Mouse (Mus musculus): ENCODE measurements around the gene Mei4. TPM values are rescaled to one million over a fixed set of nuclear protein-coding genes. Genes with fewer than 3 reads are reported as not detected.

Gene Mei4
- polyA plus RNA-seq, 1 experiment from 2014 or later, result 0.29 TPM

- WGBS (ENCODE audit: insufficient replicate concordance), result 49% methylated on average over 1 of the region's 1 CpGs
- no peak for DNase-seq
- Histone ChIP-seq H3K4me3 (ENCODE audit: low read depth, low read length) (no peak overlapping the region), H3K36me3 (replicated peaks; ENCODE audit: insufficient read depth, low read length) (no peaks in the 10 kb centered on the region), H3K27ac (ENCODE audit: low read depth) (no peak overlapping the region), H3K9me3 (ENCODE audit: low read length) (no peaks in the 10 kb centered on the region), H3K4me1 (ENCODE audit: insufficient read depth) (no peaks in the 10 kb centered on the region), H3K4me2 (ENCODE audit: low read depth, low read length) (no peak overlapping the region), H3K9ac (replicated peaks) (no peak overlapping the region), H3K27me3 (ENCODE audit: insufficient read depth, low read length) (no peaks in the 10 kb centered on the region)
- ATAC-seq, result no peak
- TF ChIP-seq CTCF (IDR thresholded peaks at IDR 0.05; ENCODE audit: low read depth), result no peak
- no peak for TF ChIP-seq EP300 (IDR thresholded peaks at IDR 0.05; ENCODE audit: low read depth)
These were observed 210.4 kb downstream of the Mei4 start for GRCm38 (mm10) chr9:82073832-82074231.

DNA sequence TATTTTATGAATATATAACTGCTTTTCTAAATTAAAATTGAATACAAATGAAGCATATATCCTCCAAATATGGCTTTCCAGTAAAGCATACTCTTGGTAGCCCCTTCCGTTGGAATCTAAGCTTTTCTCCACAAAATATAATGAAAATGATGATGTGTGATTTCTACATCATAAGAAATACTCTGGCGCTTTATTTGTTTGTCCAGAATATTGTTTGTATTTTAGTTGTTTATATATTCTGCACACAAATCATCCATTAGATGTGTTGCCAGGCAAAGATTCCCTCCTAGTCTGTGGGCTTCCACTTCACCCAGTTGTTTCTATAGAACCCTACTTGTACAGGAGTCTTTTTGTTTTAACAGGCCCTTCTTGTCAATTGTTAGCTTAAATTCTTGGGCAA, 211.8 kb downstream of the Mei4 start:
- Histone ChIP-seq H3K4me2 (ENCODE audit: low read depth, low read length) (no peak overlapping the region), H3K27me3 (ENCODE audit: insufficient read depth, low read length) (no peaks in the 10 kb centered on the region), H3K27ac (ENCODE audit: low read depth) (no peak overlapping the region), H3K9me3 (ENCODE audit: low read length) (no peaks in the 10 kb centered on the region), H3K4me1 (ENCODE audit: insufficient read depth) (no peaks in the 10 kb centered on the region), H3K36me3 (replicated peaks; ENCODE audit: insufficient read depth, low read length) (no peaks in the 10 kb centered on the region), H3K4me3 (ENCODE audit: low read depth, low read length) (no peak overlapping the region), H3K9ac (replicated peaks) (no peak overlapping the region)
- TF ChIP-seq CTCF (IDR thresholded peaks at IDR 0.05; ENCODE audit: low read depth), result no peak
- TF ChIP-seq EP300 (IDR thresholded peaks at IDR 0.05; ENCODE audit: low read depth), result no peak
- DNase-seq (no peak), ATAC-seq (no peak)
- 75% methylated on average over 2 of the region's 2 CpGs for WGBS (ENCODE audit: insufficient replicate concordance)

GRCm38 (mm10) chr9:82096409-82096808, 232.9 kb downstream of the Mei4 start:
- no peaks in the 10 kb centered on the region for H3K9me3 ChIP-seq (ENCODE audit: low read length)
- 61% methylated on average over 3 of the region's 3 CpGs for WGBS (ENCODE audit: insufficient replicate concordance)
- ATAC-seq, result no peak
- H3K36me3 ChIP-seq (replicated peaks; ENCODE audit: insufficient read depth, low read length), result no peaks in the 10 kb centered on the region
- no peak overlapping the region for H3K4me3 ChIP-seq (ENCODE audit: low read depth, low read length)
- no peak for DNase-seq
- no peak overlapping the region for H3K9ac ChIP-seq (replicated peaks)
- H3K27ac ChIP-seq (ENCODE audit: low read depth), result no peak overlapping the region
- H3K4me1 ChIP-seq (ENCODE audit: insufficient read depth), result no peaks in the 10 kb centered on the region
- TF ChIP-seq CTCF (IDR thresholded peaks at IDR 0.05; ENCODE audit: low read depth), result no peak
- no peak for TF ChIP-seq EP300 (IDR thresholded peaks at IDR 0.05; ENCODE audit: low read depth)
- no peak overlapping the region for H3K4me2 ChIP-seq (ENCODE audit: low read depth, low read length)
- H3K27me3 ChIP-seq (ENCODE audit: insufficient read depth, low read length), result no peaks in the 10 kb centered on the region

- TF ChIP-seq CTCF (IDR thresholded peaks at IDR 0.05; ENCODE audit: low read depth) (no peak), EP300 (IDR thresholded peaks at IDR 0.05; ENCODE audit: low read depth) (no peak)
- ATAC-seq (no peak), DNase-seq (no peak)
- no peaks in the 10 kb centered on the region for H3K9me3 ChIP-seq (ENCODE audit: low read length)
- 87% methylated on average over 2 of the region's 2 CpGs for WGBS (ENCODE audit: insufficient replicate concordance)
- no peaks in the 10 kb centered on the region for H3K27me3 ChIP-seq (ENCODE audit: insufficient read depth, low read length)
- no peak overlapping the region for H3K9ac ChIP-seq (replicated peaks)
- no peak overlapping the region for H3K4me3 ChIP-seq (ENCODE audit: low read depth, low read length)
- H3K4me1 ChIP-seq (ENCODE audit: insufficient read depth), result no peaks in the 10 kb centered on the region
- no peaks in the 10 kb centered on the region for H3K36me3 ChIP-seq (replicated peaks; ENCODE audit: insufficient read depth, low read length)
- H3K4me2 ChIP-seq (ENCODE audit: low read depth, low read length), result no peak overlapping the region
- no peak overlapping the region for H3K27ac ChIP-seq (ENCODE audit: low read depth)
These were observed 251.4 kb downstream of the Mei4 start for GRCm38 (mm10) chr9:82114865-82115264.

DNA sequence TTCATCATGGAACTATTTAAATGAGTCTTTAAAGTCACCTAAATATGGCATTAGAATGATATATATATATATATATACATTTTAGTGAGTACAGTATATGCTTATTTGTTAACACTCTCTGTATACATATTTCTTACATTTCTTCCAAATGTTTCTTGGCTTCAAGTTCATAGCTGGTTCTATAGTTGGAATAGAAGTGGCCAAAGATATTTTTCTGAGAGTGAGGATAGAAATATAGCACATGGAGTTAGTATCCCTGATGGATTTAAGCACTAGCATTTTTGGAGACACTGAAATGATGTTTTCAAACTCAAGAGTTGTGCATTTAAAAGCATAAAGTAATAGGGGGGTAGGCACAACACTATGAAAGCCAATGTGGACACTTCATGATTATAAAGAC, 272.6 kb downstream of the Mei4 start:
- Histone ChIP-seq H3K9me3 (ENCODE audit: low read length) (no peaks in the 10 kb centered on the region), H3K27me3 (ENCODE audit: insufficient read depth, low read length) (no peaks in the 10 kb centered on the region), H3K27ac (ENCODE audit: low read depth) (no peak overlapping the region), H3K4me3 (ENCODE audit: low read depth, low read length) (no peak overlapping the region), H3K4me2 (ENCODE audit: low read depth, low read length) (no peak overlapping the region), H3K4me1 (ENCODE audit: insufficient read depth) (no peaks in the 10 kb centered on the region), H3K36me3 (replicated peaks; ENCODE audit: insufficient read depth, low read length) (no peaks in the 10 kb centered on the region), H3K9ac (replicated peaks) (no peak overlapping the region)
- no peak for ATAC-seq
- TF ChIP-seq CTCF (IDR thresholded peaks at IDR 0.05; ENCODE audit: low read depth), result no peak
- no peak for TF ChIP-seq EP300 (IDR thresholded peaks at IDR 0.05; ENCODE audit: low read depth)
- DNase-seq, result no peak

DNA sequence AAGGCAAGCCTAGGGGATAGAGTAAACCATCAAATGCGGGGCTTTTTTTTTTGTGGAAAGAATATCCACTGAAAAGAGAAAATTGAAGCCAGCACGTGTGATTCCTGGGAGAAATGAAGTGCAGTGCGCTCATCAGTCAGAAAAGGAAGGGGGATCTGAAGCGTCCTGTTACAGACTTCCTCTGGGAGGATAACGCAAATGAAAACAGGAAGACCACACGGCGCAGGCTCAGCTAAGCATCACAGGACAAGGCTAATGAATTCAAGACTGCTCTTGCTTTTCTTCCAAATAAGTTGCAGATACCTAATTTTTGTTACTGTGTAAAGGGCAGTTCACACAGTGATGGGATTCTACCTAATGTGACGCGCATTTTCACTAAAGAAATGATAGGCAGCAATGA, 296.7 kb downstream of the Mei4 start:
- WGBS (ENCODE audit: insufficient replicate concordance), result 36% methylated on average over 9 of the region's 9 CpGs
- ATAC-seq (no peak), DNase-seq (no peak)
- Histone ChIP-seq H3K9me3 (ENCODE audit: low read length) (no peaks in the 10 kb centered on the region), H3K27ac (ENCODE audit: low read depth) (no peak overlapping the region), H3K9ac (replicated peaks) (no peak overlapping the region), H3K4me1 (ENCODE audit: insufficient read depth) (no peaks in the 10 kb centered on the region), H3K4me3 (ENCODE audit: low read depth, low read length) (no peak overlapping the region), H3K4me2 (ENCODE audit: low read depth, low read length) (no peak overlapping the region), H3K36me3 (replicated peaks; ENCODE audit: insufficient read depth, low read length) (no peaks in the 10 kb centered on the region), H3K27me3 (ENCODE audit: insufficient read depth, low read length) (no peaks in the 10 kb centered on the region)
- TF ChIP-seq CTCF (IDR thresholded peaks at IDR 0.05; ENCODE audit: low read depth) (no peak), EP300 (IDR thresholded peaks at IDR 0.05; ENCODE audit: low read depth) (no peak)

DNA sequence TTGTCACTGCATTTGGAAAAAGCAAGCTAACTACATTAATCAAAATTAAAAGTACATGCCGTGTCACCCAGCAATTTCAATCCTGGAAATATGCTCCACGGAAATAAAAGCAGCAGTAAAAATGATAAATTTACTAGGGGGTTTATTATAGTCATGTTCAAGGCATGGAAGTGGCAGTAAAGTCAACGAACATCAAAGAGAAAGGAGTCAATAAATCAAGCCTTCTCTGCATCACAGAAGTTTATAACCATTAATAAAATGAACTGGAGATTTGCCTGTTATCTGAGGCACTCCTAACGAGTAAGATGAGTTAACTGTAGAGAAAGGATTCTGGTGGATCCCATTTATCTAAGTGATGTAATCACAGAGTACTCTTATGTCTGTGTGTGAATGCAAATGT, 298.9 kb downstream of the Mei4 start:
- 56% methylated on average over 4 of the region's 4 CpGs for WGBS (ENCODE audit: insufficient replicate concordance)
- H3K36me3 ChIP-seq (replicated peaks; ENCODE audit: insufficient read depth, low read length), result no peaks in the 10 kb centered on the region

More for the DNA sequence above, 298.9 kb downstream of the Mei4 start:
- no peak overlapping the region for H3K4me3 ChIP-seq (ENCODE audit: low read depth, low read length)
- H3K27ac ChIP-seq (ENCODE audit: low read depth), result no peak overlapping the region
- no peak overlapping the region for H3K9ac ChIP-seq (replicated peaks)
- H3K4me1 ChIP-seq (ENCODE audit: insufficient read depth), result no peaks in the 10 kb centered on the region
- no peaks in the 10 kb centered on the region for H3K27me3 ChIP-seq (ENCODE audit: insufficient read depth, low read length)
- DNase-seq (no peak), ATAC-seq (no peak)
- H3K9me3 ChIP-seq (ENCODE audit: low read length), result no peaks in the 10 kb centered on the region
- TF ChIP-seq EP300 (IDR thresholded peaks at IDR 0.05; ENCODE audit: low read depth) (no peak), CTCF (IDR thresholded peaks at IDR 0.05; ENCODE audit: low read depth) (no peak)
- H3K4me2 ChIP-seq (ENCODE audit: low read depth, low read length), result no peak overlapping the region

All from liver, postnatal 0 days (tissue).